Mouse (Mus musculus) myocyte (in vitro differentiated cells): ENCODE results near the gene Frrs1l. TPM values are rescaled to one million over a fixed set of nuclear protein-coding genes. Genes with fewer than 3 reads are reported as not detected.

ENCODE experiments used
- H3K27me3 ChIP-seq: one replicate; pipeline ENCODE4 v1.6.1; 2011; ENCODE audit not compliant: control insufficient read depth, insufficient read depth, insufficient read length
- H3K36me3 ChIP-seq: one replicate; pipeline ENCODE4 v1.6.1; 2011; ENCODE audit not compliant: control insufficient read depth, insufficient read depth
- H3K4me2 ChIP-seq: one replicate; pipeline ENCODE4 v1.6.1; 2011; ENCODE audit warnings: low read depth, control low read depth
- H3K4me3 ChIP-seq: one replicate; pipeline ENCODE4 v1.5.1; 2011; ENCODE audit warnings: mild to moderate bottlenecking, control low read depth, moderate library complexity
- H3K79me2 ChIP-seq: one replicate; pipeline ENCODE4 v1.6.1; 2011; ENCODE audit not compliant: control insufficient read depth, insufficient read depth
- H3ac ChIP-seq: one replicate; pipeline ENCODE4 v1.6.1; 2011; ENCODE audit not compliant: control insufficient read depth, insufficient read length
- CEBPB ChIP-seq: IDR thresholded peaks from 2 replicates; pipeline ENCODE4 v1.6.1; 2011; ENCODE audit warnings: mild to moderate bottlenecking, moderate library complexity; ENCODE audit not compliant: poor library complexity, insufficient read depth, severe bottlenecking
- E2F4 ChIP-seq: IDR thresholded peaks from one replicate; pipeline ENCODE4 v1.6.1; 2011; ENCODE audit warnings: mild to moderate bottlenecking, control low read depth, moderate library complexity; ENCODE audit not compliant: insufficient read depth
- MAX ChIP-seq: IDR thresholded peaks from one replicate; pipeline ENCODE4 v1.6.1; 2011; ENCODE audit warnings: low read depth, mild to moderate bottlenecking, control low read depth
- MYOD1 ChIP-seq, 3 experiments: IDR thresholded peaks; one replicate each; pipeline ENCODE4 v1.6.1; 2011; ENCODE audit warnings: control low read depth in 2 of 3, low read depth in 2 of 3, mild to moderate bottlenecking in 2 of 3, moderate library complexity in 1 of 3; ENCODE audit not compliant: insufficient read length in 2 of 3, control insufficient read depth in 1 of 3
- MYOG ChIP-seq, 3 experiments: IDR thresholded peaks; one replicate each; pipeline ENCODE4 v1.6.1; 2011; ENCODE audit warnings: control low read depth in 2 of 3, low read depth in 2 of 3, mild to moderate bottlenecking in 2 of 3; ENCODE audit not compliant: insufficient read length in 2 of 3, control insufficient read depth in 1 of 3, insufficient read depth in 1 of 3
- POLR2A ChIP-seq: IDR thresholded peaks from one replicate; pipeline ENCODE4 v1.6.1; 2011; ENCODE audit warnings: low read depth, mild to moderate bottlenecking, control low read depth, moderate library complexity; ENCODE audit not compliant: insufficient read length
- POLR2AphosphoS2 ChIP-seq: IDR thresholded peaks from one replicate; pipeline ENCODE4 v1.6.1; 2011; ENCODE audit warnings: low read depth, control low read depth; ENCODE audit not compliant: insufficient read length
- REST ChIP-seq: IDR thresholded peaks from one replicate; pipeline ENCODE4 v1.6.1; 2011; ENCODE audit warnings: mild to moderate bottlenecking, control low read depth, moderate library complexity; ENCODE audit not compliant: insufficient read depth, insufficient read length
- SRF ChIP-seq: IDR thresholded peaks from one replicate; pipeline ENCODE4 v1.6.1; 2011; ENCODE audit warnings: low read depth; ENCODE audit not compliant: control insufficient read depth, insufficient read length
- TCF12 ChIP-seq: IDR thresholded peaks from one replicate; pipeline ENCODE4 v1.6.1; 2011; ENCODE audit warnings: mild to moderate bottlenecking, control low read depth; ENCODE audit not compliant: poor library complexity, insufficient read depth, severe bottlenecking
- TCF3 ChIP-seq: IDR thresholded peaks from one replicate; pipeline ENCODE4 v1.6.1; 2011; ENCODE audit warnings: low read depth, control low read depth; ENCODE audit not compliant: insufficient read length
- USF1 ChIP-seq: IDR thresholded peaks from one replicate; pipeline ENCODE4 v1.6.1; 2011; ENCODE audit warnings: low read depth, mild to moderate bottlenecking, control low read depth, moderate library complexity
- polyA plus RNA-seq: library from polyadenylated mRNA; unstranded; fragments of >200 nt; fragmentation: generic; extraction: Trizol; gene quantifications from one replicate; pipeline ENCODE4 v1.2.1, GENCODE M21; 2012; ENCODE audit warnings: missing spikeins

Gene Frrs1l
- polyA plus RNA-seq, 1 experiment = not detected

DNA sequence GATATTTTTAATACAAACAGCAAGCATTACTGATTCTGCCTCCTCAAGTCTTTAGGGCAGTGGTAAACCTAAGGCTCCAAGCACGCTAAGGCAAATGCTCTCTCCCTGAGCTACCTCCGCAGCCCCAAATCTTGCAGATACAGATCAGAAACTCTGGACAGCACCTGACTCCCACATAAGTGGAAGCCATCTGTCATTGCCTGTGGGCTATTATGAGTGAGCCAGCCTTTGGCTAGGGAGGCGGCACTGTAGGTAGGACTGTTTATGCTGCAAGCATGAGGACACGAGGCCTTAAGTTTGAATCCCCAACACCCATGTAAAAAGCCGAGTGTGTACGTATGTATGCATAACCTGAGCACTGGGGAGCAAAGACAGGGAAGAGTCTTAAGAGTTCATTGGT lies 26.5 kb downstream of the Frrs1l start:
- Histone ChIP-seq H3K36me3 (no peaks in the 10 kb centered on the region), H3K27me3 (no peaks in the 10 kb centered on the region), H3K79me2 (no peaks in the 10 kb centered on the region), H3K4me3 (no peak overlapping the region), H3K4me2 (no peak overlapping the region), H3ac (no peak overlapping the region)
- TF ChIP-seq MAX = no peak
- TF ChIP-seq SRF = no peak
- TF ChIP-seq E2F4 = no peak
- no peak for TF ChIP-seq TCF12
- TF ChIP-seq TCF3 = no peak
- no peak for TF ChIP-seq POLR2AphosphoS2
- TF ChIP-seq USF1 = no peak
- no peak for TF ChIP-seq REST
- TF ChIP-seq MYOD1 (IDR thresholded peaks at IDR 0.05; ENCODE audit: control insufficient read depth in 1 of 3, insufficient read length in 2 of 3, low read depth in 2 of 3) = no peak
- TF ChIP-seq MYOG (IDR thresholded peaks at IDR 0.05; ENCODE audit: control insufficient read depth in 1 of 3, insufficient read depth in 1 of 3, insufficient read length in 2 of 3, low read depth in 2 of 3) = no peak
- no peak for TF ChIP-seq POLR2A
- no peak for TF ChIP-seq CEBPB

DNA sequence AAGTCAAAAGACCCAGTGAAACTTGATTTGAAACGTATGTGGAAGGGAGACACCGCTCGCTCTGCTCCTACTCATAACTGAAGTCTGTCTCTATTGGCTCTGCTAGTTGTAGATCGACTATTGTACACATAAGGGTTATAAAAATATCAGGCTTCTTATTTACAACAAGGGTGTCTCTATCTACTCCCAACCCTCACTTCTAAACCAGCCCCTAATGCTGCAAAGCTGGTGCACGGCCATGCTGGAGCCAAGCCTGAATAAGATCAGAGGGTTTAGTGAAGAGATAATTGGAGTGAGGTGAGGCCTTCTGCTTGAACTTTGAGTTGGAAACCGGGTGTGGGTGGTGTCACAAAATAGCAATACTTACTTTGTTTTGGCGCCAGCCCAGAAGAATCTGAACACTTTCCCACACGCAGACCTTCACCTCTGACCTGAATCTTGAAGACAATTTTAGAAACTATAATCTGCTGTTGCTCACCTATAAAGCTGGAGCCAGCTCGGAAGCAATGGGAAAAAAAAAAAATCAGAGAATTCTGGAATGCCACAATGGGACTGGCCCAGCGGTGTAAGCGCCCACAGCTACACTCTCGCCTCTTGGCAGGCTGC lies 28.8 kb downstream of the Frrs1l start:
- H3K27me3 ChIP-seq = no peaks in the 10 kb centered on the region
- H3K4me3 ChIP-seq = no peak overlapping the region
- H3K36me3 ChIP-seq = no peaks in the 10 kb centered on the region
- TF ChIP-seq SRF (no peak), MYOG (IDR thresholded peaks at IDR 0.05; ENCODE audit: control insufficient read depth in 1 of 3, insufficient read depth in 1 of 3, insufficient read length in 2 of 3, low read depth in 2 of 3) (no peak), TCF3 (no peak), POLR2A (no peak), MYOD1 (IDR thresholded peaks at IDR 0.05; ENCODE audit: control insufficient read depth in 1 of 3, insufficient read length in 2 of 3, low read depth in 2 of 3) (no peak), REST (no peak), CEBPB (no peak), E2F4 (no peak), TCF12 (no peak), MAX (no peak), POLR2AphosphoS2 (no peak), USF1 (no peak)
- H3K4me2 ChIP-seq = no peak overlapping the region
- H3K79me2 ChIP-seq = no peaks in the 10 kb centered on the region
- no peak overlapping the region for H3ac ChIP-seq

DNA sequence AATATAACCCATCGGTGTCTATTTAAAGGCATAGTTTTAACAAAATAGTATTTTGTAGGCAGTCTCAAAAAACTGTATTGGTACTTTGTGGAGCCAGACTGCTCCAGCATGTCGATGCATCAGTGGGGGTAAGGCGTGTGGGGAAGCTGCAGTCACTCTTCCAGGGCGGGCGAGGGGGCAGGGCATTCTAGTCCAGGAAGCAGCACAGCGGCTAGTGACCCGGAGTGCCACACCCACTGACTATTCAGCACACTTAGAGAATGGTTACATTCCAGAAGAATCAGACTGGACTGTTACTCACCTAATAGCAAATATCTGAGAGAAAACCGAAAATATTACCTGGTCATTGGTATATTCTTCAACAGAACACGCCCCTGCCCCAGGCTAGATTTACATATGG lies 32.7 kb downstream of the Frrs1l start:
- no peak overlapping the region for H3ac ChIP-seq

DNA sequence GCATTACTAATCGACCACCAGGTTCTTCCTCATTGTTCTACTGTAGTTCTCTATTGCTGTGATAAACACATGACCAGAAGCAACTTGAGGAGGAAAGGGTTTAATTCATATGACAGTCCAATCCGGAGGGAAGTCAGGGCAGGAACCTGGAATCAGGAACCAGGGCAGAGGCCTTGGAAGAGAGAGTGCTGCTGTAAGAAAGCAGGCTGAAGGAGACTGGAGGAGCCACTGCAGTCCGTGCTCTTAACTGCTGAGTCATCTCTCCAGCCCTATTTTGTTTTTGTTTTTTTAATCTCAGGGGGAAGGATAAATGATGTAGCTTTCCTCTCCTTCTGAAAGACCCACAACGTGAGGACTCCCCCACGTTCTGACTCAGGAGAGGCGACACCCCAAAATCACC lies 37.0 kb downstream of the Frrs1l start:
- H3K4me2 ChIP-seq = no peak overlapping the region
- no peak overlapping the region for H3K4me3 ChIP-seq
- TF ChIP-seq E2F4 (no peak), MYOG (IDR thresholded peaks at IDR 0.05; ENCODE audit: control insufficient read depth in 1 of 3, insufficient read depth in 1 of 3, insufficient read length in 2 of 3, low read depth in 2 of 3) (no peak), POLR2AphosphoS2 (no peak), TCF3 (no peak), USF1 (no peak), TCF12 (no peak), MAX (no peak), CEBPB (no peak), MYOD1 (IDR thresholded peaks at IDR 0.05; ENCODE audit: control insufficient read depth in 1 of 3, insufficient read length in 2 of 3, low read depth in 2 of 3) (no peak), POLR2A (no peak), REST (no peak), SRF (no peak)

More for the DNA sequence above, 32.7 kb downstream of the Frrs1l start:
- no peaks in the 10 kb centered on the region for H3K36me3 ChIP-seq
- TF ChIP-seq TCF12 (no peak), MAX (no peak), MYOG (IDR thresholded peaks at IDR 0.05; ENCODE audit: control insufficient read depth in 1 of 3, insufficient read depth in 1 of 3, insufficient read length in 2 of 3, low read depth in 2 of 3) (no peak), POLR2AphosphoS2 (no peak), REST (no peak), POLR2A (no peak), SRF (no peak), MYOD1 (IDR thresholded peaks at IDR 0.05; ENCODE audit: control insufficient read depth in 1 of 3, insufficient read length in 2 of 3, low read depth in 2 of 3) (no peak), CEBPB (no peak), E2F4 (no peak)
- H3K79me2 ChIP-seq = no peaks in the 10 kb centered on the region
- H3K4me3 ChIP-seq = no peak overlapping the region
- no peak overlapping the region for H3K4me2 ChIP-seq
- no peaks in the 10 kb centered on the region for H3K27me3 ChIP-seq

DNA sequence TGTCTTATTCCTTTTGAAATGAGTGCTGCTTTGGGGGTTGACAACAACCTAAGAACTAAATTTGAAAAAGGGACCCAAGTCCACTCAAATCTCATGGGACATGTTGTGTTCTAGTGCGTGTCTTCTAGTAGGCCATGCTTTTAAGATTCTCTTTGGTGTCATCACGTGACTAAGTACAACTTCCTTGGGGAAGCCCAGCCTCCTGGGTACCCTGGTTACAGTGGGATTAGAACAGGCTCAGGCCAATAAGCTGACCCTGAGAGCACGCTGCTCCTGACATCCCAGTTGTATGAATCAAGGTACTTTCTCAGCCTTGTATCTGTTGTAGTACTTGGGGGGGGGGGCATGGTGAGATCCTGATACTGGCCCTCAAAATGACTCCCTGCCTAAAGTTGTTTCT lies 38.5 kb downstream of the Frrs1l start:
- Histone ChIP-seq H3K79me2 (no peaks in the 10 kb centered on the region), H3K36me3 (no peaks in the 10 kb centered on the region), H3K4me3 (no peak overlapping the region), H3K27me3 (no peaks in the 10 kb centered on the region), H3K4me2 (no peak overlapping the region), H3ac (no peak overlapping the region)
- no peak for TF ChIP-seq POLR2A
- no peak for TF ChIP-seq MAX

More for the DNA sequence above, 37.0 kb downstream of the Frrs1l start:
- Histone ChIP-seq H3K36me3 (no peaks in the 10 kb centered on the region), H3ac (no peak overlapping the region), H3K79me2 (no peaks in the 10 kb centered on the region), H3K27me3 (no peaks in the 10 kb centered on the region)
